Mouse (Mus musculus): ENCODE results near the gene Acot7.

Gene Acot7

DNA sequence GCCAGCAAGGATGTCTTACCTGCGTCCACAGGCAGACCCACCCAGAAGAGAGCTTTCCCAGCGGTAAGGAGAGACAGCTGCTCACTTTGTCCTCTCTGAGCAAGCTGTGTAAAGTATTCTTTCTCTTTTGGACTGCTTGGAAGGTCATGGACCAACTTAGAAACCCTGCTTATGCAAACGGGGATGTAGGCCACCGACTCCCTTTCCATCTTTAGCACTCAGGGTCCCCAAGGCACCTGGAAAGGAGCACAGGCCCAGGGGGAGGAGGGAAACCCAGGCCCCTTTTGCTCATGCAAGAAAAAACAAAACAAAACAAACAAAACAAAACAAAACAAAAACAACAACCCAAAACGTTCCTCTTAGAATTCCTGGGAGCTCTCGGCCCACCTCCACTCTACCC, 113.6 kb downstream of the Acot7 start, which contains the start of gene Hes3:
Hes3 (minus strand) TSS at position 101 of the 400 bp plus-strand sequence.
- in situ Hi-C loops (cut with MseI, MboI), result loop anchor here in 1 of 2 experiments (5.0 kb wide), 1 partner anchor 119 kb away; no protein-coding TSS in a partner anchor

DNA sequence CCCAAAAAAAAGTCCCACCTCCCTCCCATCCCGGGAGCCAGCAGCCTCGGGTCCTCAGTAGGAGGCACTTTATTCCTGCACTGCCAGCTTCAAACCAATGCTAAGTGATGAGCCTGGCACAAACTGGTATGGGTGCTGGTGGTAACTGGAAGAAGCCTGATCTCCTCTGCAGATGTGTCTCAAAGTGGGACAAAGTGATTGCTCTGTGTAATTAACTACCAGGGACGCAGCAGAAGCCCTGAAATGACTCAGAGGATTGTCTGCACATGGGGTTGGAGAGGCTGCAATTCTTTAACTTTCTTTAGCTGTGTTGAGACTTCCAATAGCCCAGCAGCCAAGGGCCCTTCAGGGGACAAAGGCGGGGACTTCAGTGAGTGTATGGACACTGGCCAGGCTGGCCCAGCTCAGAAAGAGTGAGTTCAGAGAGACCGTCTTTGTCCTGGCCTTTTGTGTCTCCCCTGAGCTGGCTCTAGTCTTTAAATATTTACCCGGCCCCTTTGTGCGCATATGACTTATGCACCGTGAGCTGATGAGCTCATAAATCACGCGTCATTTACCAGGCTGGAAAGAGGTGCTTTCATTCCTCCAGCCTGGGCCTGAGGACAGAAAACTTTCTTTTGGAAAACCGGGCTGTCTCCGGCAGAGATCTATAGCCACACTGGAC, 114.3 kb downstream of the Acot7 start:
- in situ Hi-C loops (cut with MseI, MboI), result loop anchor here in 1 of 2 experiments (5.0 kb wide), 1 partner anchor 120 kb away; no protein-coding TSS in a partner anchor

DNA sequence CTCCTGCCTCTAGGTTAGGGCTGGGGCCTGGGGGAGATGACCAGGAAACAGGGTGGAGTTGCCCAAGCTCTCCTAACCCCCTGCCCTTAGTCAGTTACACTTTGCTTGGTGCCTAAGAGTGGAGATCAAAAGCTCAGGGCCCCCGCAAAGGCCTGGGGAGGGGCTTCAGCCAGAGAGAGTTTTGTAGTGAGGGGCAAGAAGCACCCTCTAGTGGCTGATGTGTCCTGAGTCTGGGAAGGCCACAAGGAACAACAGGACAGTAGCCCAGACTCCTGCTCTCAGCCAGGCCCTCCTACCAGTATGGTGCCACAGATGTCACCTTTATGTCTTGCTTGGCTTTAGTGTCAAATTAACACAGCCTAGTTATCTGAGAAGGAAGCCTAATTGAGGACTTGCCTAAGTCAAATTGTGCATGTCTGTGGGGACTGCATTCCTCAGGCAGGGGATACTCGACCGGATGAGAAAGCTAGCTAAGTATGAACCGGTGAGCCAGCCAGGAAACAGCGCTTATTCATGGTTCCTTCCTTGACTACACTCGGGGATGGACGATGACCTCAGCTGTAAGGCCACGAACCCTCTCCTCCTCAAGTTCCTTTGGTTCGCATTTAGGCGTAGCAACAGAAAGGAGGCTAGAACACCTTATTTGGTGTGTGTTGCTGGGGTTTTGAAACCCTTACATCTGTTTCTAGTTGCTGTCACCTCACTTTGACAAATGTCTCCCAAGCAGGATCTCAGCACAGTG, 116.4 kb downstream of the Acot7 start:
- in situ Hi-C loops (cut with MseI, MboI), result loop anchor here in 1 of 2 experiments (5.0 kb wide), 1 partner anchor 122 kb away; no protein-coding TSS in a partner anchor

DNA sequence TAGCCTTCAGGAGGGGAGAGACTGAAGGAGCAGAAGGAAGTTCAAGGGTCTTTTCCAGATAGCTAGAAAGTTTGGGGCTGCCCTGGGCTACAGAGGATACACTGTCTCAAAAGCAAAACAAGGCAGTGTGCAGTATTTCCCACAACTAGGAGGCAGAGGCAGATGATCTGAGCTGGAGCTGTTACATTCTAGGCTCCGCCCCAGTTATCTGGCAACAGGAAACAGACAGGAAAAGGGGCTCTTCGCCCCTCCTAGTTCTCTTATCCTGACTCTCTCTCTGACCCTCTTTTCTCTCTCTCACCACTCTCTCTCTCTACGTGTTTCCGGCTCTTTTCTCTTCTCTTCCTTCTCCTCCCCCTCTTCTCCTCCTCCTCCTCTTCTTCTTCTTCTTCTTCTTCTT, 118.0 kb downstream of the Acot7 start:
- in situ Hi-C loops (cut with MseI, MboI), result no loop called here

DNA sequence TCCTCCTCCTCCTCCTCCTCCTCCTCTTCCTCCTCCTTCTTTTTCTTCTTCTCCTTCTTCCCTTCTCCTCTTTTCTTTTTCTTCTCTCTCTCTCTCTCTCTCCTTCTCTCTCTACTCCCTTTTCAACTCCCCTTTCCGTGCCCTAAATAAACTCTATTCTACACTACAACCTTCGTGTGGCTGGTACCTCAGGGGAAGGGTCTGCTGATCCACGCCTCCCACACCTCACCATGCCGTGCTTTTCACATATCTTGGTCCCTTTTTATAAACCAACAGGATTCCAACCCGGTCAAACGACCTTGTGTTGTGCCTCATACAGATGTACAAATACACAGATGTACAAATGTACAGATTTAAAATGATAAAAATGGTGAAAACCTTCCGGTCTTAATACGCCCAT, 118.4 kb downstream of the Acot7 start:
- in situ Hi-C loops (cut with MseI, MboI), result no loop called here

DNA sequence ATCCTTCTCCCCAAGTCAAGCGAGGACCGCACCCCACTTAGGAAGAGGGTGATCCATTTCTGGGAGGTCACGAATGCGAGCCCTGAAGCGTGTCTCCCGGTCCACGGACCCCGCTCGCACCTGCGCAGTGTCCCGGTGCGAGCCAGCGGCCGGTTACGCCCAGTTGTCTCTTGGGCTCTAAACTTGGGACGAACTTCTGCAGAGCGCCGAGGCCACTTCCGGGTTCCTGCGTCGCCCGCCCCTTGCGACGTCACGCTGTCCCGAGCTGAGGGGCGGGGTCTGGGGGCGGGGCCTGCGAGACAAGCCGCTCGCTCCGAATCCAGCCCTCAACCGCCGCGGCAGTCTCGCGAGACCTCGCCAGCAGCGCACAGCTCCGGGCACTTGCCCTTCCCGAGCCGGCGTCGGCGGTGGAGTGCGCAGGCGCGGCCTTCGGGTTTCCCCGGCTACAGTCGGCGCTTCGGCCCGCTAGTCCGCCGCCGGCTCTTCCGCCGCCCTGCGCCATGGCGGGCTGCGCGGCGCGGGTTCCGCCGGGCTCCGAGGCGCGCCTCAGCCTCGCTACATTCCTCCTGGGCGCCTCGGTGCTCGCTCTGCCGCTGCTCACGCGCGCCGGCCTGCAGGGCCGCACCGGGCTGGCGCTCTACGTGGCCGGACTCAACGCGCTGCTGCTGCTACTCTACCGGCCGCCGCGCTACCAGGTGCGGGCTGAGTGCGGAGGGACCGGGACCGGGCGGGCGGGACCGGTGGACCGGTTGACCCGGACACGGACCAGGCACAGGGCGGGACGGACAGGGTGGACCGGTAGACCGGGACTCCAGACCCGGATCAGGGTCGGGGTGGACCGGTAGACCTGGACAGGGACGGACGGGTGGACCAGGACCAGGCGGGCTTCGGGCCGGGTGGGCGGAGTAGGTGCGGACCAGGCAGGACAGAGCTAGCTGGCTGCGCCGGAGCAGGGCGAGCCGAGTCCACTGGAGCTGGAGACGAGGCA, 119.2 kb downstream of the Acot7 start, which contains the start of gene Icmt:
Icmt (plus strand) TSS at position 354 of the 988 bp plus-strand sequence.
- in situ Hi-C loops (cut with MseI, MboI), result no loop called here

DNA sequence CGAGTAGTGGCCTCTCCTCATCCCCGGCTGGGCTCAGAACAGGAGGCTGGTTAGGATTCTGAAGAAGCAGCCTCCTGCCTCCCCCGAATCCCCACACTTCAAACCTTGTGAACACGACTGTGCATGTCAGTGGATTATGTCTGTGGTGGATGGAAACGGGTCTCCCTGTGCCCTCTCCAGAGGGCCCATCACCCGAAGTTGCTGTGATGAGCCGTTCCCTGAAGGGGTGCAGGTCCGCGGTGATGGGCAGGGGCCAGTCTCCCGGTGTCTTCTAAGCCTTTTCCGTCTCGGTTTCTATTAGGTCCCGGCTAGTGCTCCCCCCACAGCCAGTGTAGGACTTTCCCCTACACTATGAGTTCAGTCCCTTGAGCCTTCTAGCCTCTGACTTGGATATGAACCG, 120.9 kb downstream of the Acot7 start:
- in situ Hi-C loops (cut with MseI, MboI), result no loop called here

DNA sequence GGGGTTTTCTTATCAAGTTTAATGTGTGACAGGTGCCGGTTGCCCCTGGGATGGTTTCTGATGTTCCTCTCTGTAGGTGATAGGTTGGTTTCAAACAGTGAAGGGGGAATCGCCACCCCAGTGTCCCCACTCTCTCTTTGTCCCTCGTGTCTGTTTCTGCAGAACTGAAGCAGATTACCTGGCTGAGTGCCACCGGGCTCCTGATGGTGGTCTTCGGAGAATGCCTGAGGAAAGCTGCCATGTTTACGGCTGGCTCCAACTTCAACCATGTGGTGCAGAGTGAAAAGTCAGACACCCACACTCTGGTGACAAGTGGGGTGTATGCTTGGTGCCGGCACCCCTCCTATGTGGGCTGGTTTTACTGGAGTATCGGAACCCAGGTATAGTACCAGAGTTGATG, 122.4 kb downstream of the Acot7 start:
- in situ Hi-C loops (cut with MseI, MboI), result no loop called here

DNA sequence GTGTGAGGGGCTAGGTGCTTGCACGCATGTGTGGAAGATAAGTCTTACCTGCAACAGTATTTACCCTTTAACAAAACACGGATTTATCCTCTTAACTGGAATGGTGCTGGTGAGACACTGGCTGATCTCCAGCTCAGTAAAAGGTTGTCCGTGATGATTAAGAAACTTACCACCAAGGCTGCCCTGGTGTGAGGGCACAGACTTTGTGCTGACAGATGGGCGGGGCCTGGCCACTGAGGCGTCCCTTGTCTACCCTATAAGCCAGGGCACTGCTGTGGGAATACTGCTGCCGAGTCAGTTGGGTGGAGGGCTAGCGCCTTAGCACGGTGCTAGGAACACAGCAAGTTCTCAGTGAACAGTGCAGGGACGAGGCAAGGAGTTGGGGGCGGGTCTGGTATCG, 124.1 kb downstream of the Acot7 start:
- in situ Hi-C loops (cut with MseI, MboI), result no loop called here

DNA sequence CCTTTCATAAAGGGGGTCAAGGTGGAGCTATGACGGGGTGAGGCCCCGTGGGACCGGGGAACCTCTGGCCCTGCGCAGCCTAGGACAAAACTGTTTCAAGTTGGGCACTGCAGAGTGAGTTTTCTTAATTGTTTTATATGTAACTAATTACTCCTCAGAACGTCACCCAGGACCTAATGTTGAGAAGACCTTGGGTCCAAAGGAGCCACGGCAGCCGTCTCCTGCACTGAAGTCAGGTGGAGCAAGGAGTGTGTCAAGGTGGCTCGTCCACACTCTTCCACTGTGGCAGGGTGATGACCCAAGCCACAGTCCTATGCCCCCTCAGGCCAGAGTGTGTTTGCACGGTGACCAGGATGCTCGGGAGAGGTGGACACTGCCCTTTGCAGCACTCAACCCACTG, 125.2 kb downstream of the Acot7 start:
- in situ Hi-C loops (cut with MseI, MboI), result no loop called here

DNA sequence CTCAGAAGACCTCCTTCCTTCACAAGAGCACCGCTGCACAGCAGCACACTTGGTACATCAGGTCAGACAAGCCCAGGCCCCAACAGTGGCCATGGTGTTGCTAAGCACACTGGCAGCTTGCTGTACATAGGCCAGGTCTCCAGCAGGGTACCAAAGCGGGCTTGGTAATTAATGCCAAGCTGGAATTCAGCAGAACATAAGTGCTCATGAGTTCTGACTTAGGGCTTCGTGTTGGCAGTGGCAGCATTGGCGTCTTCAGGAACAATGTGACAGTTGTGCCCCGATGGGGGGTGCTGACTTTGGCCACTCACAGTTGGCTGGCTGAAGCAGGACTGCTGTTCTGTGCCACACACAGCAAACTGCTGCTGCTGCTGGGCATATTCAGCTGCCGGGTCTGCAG, 126.8 kb downstream of the Acot7 start:
- in situ Hi-C loops (cut with MseI, MboI), result no loop called here

DNA sequence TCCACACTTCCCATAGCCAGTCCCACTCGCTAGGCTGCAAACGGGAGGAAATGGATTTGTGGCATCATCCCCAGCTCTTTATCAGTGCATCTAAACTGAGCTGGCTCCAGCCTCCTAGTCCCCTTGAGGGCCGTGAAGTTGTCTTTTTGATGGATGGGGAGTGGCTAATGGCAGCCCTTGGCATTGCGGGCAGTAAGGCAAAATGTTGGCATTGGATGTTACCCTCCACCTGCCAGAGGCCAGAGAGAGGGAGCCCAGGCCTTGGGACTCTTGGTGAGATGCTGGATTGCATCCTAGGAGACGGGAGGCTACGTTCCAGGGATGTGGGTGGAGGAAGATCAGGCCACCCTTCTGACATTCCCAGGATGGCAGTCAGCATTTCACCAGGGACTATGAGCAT, 128.1 kb downstream of the Acot7 start:
- in situ Hi-C loops (cut with MseI, MboI), result no loop called here

DNA sequence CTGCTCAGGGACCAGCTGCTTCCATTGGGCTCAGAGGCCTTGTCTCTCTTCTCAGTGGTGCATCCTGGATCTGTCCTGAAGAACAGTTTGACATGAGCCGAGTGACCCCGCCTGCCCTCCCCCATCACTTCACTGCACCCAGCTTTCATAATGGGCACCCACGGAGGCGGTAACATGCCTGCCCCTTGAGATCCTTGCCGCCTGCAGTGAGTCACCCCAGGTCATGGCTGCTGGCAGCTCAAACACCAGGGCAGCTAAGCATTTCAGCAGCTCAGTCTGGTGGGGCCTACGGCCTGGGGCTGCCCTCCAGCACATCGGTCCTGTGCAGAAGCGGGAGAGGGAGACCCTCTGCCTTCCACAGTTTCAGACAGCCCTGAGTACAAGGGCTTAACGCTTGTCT, 129.6 kb downstream of the Acot7 start:
- in situ Hi-C loops (cut with MseI, MboI), result no loop called here

DNA sequence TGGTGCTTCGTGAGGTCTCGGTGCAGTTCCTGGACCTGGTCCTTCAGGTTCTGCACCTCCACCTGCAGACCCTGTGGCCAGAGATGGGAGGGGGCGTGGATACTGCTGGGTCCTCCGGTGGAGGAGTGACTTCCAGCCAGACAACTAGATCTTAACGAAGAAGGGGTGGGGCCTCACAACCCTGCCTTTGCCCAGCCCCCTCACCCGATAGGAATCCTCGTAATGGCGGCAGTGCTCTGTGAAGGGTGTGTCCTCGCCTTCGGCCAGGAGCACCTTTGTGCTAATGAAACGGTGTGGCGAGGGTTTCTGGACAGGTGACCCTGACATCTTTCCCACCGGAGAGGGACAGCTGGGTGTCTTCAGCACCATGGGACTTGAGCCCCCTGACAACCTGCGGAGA, 134.3 kb downstream of the Acot7 start:
- in situ Hi-C loops (cut with MseI, MboI), result no loop called here

DNA sequence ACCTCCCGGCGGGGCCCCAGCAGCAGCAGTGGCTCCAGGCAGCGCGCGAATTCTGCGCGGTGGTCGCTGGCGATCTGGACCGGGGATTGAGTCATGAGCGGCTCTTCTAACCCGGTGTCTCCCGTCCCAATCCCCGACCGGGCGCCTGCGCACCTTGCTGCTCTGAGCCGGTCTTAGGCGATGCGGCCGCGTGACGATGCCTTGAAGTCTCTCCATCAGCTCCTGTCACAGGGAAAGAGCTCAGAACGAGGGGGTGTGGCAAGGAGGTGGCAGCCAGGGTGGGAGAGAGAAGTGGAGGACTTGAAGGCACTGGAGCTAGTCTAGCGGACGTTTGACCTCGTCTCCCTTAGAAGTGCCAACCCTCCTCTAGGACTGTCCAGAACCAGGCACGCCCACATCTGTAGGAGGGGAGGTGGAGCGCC, 135.3 kb downstream of the Acot7 start:
- in situ Hi-C loops (cut with MseI, MboI), result no loop called here

DNA sequence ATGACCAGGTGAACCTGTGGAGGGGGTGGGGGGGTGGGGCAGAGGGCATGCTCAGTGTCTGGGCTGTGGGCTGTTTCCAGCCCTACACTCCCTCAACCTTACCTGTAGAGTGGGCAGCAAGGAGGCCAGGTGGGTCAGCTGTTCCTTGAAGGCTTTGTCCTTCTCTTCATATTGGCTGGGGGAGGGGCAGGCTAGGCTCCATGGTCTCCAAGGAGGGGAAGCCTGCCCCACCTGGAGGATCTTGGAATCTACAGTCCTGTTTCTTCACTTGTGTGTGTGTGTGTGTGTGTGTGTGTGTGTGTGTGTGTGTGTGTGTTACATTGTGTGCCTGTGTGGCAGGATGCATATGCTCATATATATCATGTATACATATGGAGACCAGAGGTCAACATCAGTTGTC, 136.0 kb downstream of the Acot7 start:
- in situ Hi-C loops (cut with MseI, MboI), result no loop called here

DNA sequence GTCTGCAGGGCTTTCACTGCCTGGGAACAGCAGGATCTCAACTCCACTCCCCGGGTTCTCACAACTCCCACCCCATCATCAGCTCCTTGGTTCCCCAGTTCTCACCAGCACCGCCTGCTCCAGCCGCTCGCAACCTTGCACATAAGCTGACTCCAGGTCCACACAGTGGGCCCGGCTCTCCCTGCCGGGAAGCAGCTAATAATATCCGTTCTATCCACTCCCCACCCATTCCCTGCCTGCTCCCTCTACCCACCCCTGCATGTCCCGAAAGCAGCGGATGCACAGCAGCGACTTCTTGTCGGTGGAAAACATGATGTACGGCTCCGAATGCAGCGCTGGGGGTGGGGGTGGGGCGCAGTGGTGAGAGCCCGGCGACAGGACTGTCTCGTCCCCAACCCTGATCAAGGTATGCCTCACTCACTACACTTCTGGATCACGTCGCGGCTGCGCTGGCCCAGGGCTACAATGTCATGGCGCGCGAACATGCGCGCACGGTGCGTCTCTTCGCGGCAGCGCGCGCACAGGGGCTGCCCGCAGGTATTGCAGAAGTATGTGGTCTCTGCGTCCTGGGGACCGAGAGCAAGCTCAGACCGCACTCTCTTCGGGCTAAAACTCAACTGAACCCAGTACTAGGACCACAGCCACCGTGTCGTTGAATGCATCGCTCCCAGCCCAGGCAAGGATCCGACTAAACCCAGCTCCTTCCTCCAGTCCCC, 137.7 kb downstream of the Acot7 start:
- in situ Hi-C loops (cut with MseI, MboI), result no loop called here

DNA sequence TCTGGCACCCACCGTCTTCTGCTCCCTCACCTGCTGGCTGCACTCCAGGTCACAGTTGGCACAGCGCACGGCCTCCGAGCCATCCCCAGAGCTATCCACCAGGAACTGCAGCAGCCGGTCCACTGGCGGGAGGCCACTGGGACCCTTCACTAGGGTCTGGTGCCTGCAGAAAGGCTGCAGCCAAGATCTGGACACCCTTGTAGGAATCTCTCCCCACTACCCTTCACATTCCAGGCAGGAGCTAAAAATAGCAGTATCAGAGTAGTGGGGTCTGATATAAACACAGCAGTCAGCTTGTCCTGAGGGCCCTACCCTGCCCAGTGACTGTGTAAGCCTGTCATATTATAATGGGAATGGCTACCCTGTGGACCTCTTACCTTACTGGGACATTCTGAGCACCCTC, 139.7 kb downstream of the Acot7 start:
- in situ Hi-C loops (cut with MseI, MboI), result no loop called here

DNA sequence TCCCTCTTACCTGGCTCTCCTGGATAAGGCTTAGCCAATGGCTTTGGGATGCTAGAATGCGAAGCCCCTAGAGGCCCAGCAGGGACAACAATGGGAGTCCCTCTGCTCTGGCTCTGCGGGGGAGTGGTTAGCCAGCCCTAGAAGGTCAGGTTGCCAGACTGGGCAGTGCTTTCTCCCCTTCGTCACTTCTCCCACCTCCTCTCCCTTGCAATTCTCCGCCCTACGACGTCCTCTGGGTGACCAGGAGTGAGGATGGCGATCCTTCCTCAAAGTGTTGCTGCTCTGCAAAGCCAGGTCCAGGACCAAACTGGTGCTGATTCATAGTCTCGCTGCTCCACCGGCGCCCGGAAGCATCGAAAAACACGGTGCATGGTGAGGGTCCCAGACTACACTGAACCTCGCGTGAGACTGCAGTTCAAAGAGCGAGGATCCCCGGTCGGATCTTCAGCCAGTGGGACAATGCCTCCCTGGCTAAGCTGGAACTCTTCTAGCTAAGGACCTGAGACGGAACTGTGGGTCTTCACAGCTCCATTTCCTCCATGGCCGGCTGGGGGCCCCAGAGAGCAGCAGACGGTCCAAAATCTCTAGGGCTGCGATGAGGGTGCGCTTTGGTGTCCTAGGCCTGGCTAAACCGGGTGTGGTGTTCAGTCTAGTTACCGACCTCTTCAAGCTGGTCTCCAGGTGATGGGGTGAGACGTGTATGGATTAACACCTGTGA, 140.7 kb downstream of the Acot7 start, which contains the start of gene Rnf207:
Rnf207 (minus strand) TSS at position 477 of the 718 bp plus-strand sequence.
- in situ Hi-C loops (cut with MseI, MboI), result no loop called here

Data from mouse trophoblast stem cell (cell line).